Mouse (Mus musculus) heart, adult 18-20 months (tissue): Measurements from ENCODE around the gene Nhlrc4. TPM values are rescaled to one million over a fixed set of nuclear protein-coding genes. Genes with fewer than 3 reads are reported as not detected.

ENCODE experiments used
- DNase-seq, 2 experiments: peaks; one replicate each; pipeline ENCODE4 v3.0.0; 2021 to 2022; ENCODE audit warnings: mixed read lengths in 1 of 2
- total RNA-seq, 2 experiments: library from RNA; stranded (reverse); gene quantifications; 2 replicates each; pipeline ENCODE4 v1.2.3; 2021

Gene Nhlrc4
- total RNA-seq, 2 experiments from 2014 or later: 0.21 TPM; not detected in 1

DNA sequence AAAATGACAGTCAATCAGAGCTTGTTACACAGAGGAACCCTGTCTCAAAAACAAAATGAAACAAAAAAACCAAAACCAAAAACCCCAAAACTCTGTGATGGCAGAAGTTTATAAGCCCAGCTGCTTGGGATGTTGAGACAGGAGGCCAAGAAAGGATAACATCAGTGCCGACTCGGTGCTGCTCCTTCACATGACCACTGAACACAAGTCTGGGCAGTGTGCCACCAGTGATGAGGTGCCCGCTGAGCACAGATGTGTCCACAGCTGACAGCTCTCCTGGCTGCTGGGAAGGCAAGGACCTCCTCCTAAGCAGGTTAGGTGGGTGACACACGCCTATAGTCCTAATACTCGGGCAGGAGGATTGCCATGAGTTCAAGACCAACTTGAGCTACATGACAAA lies 22.6 kb downstream of the Nhlrc4 start:
- DNase-seq: peak in 1 of 2 experiments; percentile 27

DNA sequence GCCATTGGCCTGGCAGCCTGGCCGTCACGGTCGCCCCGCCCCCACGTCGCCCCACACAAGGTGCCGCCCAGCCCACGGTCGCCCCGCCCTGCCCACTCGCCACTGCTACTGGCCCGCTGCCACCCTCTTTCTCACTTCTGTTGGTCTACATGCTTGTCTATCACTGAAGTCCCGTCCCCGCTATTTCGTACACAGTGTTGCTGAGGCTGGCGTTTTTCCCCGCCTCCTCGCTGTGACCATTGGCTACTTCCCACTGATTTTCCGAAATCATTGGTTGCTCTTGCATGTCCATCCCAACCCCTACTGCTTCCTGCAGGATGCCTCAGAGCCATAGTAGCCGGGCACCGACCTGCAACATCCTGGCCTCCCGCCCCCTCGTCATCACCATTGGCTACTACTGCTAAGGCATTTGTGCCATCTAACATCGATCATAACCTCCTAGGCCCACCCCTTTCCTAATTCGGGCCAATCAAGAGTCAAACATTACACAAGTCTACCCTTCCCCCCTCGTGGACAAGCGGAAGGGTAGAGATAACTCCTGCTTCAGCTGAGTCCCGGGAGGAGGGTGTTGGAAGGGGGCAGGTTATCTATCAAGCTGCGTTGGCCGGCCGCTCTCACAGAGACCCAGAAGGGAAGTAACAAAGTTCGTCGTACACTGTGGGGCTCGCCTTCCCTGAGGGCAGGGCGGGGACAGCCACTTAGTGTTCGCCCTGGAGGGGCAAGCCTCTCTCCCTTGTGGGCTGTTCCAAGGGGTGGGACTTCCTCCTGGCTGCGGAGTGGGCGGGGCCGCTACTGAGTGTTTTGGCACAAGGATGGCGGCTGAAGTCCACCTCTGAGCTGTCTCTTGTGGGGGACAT lies 24.7 kb downstream of the Nhlrc4 start:
- DNase-seq: peak; percentile 100

GRCm38 (mm10) chr17:25919144-25919785 lies 25.5 kb downstream of the Nhlrc4 start, which contains the start of gene Rab40c:
Rab40c (minus strand) TSS chr17:25919727.
- no peak for DNase-seq

DNA sequence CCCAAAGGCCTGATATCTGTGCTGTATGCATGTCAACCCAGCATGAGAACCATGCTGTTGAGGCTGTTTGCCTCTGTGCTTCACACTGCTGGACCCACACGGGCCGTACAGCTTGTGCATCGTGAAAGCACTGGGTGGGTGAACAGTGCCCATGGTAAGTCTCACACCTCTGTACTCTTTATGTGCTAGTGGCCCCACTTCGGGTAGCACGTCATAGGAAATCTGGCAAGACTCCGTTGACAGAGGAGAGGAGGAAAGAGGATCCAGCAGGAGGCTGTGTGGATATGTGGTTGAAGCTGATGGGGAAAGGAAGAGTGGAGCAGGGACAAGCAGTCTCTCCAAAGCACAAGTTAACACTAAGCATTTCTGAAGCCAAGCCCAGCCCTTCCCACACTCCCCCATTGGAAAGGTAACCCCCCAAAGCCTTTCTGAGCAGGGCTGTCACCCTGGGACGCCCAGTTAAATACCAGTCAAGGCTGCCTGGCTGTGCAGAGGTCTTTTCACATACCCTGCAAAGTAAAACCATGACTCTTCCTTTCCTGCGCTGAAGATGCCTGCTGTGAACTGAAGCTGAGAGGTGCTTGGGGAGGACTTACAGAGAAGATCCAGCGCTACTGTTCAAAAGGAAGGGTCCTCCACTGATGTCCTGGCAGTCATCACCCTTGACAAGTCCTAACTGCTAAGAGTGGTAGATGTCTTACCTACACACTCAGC lies 26.6 kb downstream of the Nhlrc4 start:
- DNase-seq: no peak

DNA sequence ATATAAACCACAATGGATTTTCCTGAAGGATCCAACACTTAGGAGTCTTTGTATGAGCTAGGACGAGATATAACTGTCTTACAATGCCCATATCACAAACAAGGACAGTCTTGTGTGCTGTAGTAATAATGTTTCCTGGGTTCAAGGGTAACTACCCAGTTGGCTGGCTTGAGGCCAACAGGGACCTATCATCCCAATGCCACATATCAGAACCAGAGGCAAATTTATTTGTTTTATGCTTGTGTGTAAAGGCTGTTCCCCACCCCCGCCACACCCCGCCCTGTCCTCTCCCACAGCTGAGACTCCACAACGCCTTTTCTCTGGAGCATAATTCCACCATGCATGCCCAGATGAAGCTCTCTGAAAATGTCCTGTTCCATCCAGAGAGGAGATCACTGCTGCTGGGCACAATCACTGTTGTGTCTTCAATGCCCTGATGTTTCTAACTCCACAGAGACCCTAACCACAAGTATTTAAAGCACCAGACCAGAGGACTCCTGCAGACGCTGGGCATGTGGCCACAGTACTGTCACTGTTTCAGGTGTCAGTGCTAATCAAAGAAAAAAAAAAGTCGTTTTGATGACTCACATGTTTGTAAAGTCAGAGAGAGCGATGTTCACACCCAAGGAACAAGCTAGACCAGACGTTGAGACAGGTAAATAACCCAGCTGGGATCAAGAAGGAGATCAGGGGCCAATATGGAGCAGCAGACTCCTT lies 27.7 kb downstream of the Nhlrc4 start:
- no peak for DNase-seq

- DNase-seq: peak in 1 of 2 experiments; percentile 26
Measured at GRCm38 (mm10) chr17:25914295-25914694, 30.5 kb downstream of the Nhlrc4 start.

DNA sequence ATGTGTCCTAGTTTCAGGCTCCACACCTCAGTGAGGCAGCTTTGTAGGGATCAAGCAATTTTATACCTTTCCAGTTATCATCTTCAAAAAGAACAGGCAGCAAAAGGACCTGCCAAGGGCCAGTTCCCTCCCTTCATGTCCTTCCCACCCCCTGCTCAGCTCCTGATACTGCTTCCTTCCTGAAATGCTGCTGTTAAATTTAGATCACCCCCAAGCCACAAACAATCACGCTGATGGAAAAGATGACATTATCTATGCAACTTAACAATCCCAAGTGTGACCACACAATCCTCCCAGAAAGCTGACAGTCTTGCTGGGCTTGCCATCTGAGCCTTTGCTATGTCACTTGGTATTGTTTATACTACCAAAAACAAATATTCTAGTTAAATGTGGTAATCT lies 30.9 kb downstream of the Nhlrc4 start:
- DNase-seq: peak; percentile 51 to 63

DNA sequence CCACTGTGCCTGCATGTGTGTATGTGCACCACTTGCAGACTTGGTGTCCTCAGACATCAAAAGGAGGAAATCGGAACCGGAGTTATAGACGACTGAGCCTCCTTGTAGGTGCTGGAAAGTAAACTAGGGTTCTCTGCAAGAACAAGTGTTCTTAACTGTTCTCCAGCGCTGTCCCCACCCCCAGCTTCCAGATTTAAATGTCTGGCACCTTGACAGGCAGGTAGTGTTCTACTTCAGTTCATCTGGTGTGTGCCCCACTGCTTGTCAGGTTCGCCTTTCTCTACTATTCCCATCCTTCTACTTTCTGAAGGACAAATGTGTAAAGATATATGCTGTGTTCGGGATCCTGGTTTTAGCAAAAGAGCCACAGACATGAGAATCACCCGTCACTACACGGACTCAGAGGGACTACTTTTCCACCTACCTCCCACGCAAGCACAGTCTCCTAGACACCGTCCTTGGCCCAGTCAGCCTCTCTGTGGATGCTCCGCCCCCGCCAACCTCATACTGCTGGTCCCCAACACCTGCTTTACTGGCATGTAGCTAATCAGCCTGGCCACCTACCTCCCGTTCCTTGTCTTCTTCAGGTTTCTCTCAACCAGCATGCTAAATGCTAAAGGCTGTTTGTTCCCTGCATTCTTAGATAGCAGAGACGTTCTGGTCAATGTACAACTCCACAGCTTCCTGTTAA lies 31.4 kb downstream of the Nhlrc4 start:
- DNase-seq: peak; percentile 20

GRCm38 (mm10) chr17:25911816-25912215 lies 32.9 kb downstream of the Nhlrc4 start:
- DNase-seq: peak; percentile 63 to 75

DNA sequence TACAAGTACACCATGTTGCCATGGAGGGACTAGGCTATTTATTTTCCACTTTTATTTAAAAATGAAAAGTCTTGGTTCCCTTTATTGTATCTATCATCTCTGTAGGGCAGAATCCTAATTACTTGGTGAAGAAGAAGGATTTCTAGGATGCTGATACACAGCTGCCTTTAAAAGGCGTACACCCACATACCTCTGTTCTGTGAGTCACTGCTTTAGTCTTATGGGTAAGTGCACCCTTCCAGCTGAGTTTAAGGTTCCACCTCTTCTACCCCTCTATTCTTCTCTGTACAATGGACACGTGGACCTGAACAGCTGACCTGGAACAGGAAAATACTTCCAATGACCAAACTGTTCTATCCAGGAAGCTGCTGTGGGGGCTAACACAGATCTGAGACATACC lies 37.1 kb downstream of the Nhlrc4 start:
- no peak for DNase-seq

DNA sequence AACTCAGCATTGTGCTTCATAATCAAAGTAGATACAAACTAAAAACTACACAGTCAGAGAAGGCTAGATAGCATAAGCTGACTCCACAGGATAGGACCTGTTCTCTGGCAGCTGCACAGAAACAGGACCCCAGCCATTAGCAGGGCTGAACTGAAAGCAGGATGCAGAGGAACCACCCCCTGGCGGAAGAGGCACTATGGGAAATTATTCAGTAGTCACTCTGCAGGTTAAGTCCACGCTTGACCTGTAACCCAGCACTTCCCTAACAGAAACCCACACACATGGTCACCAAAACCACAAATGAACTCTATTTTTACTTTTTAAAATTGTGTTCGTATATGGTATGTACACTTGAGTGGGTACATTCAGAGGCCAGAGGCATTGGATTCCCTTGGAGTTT lies 41.7 kb downstream of the Nhlrc4 start:
- no peak for DNase-seq

DNA sequence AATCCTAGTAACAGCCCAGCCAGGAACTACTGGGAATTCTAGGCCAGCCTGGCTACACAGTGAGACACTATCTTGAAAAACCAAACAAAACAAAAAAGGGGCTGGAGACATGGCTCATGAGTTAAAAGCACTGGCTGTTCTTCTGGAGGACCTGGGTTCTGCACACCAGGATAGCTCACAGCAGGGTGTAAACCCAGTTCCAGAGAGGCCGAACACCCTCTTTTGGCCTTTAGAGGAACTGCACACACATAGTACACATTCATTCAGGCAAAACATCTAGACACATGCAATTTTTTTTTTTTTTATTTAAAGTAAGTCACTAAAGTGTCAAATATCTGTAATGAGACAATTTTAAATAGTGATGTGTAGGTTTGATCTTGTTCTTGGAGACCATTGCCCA lies 44.6 kb downstream of the Nhlrc4 start:
- DNase-seq: no peak

DNA sequence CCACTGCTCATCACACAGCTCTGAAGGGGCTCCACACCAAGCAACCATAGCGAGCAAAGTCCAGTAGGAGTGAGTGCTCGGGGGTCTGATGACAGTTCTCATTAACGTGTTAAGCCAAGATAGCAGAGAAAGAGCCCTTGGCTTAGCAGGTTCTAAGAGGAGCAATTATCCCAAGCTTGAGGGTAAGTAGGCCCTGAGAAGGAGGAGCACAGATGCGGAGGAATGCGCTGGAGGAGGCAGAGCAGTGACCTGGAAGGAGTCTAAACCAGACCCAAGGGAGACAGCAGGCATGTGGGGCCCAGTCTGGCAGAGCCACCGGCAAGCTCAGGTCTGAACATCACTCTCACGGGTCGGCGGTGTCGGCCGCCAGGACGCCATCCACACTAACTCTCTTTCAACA lies 48.9 kb downstream of the Nhlrc4 start:
- DNase-seq: no peak

GRCm38 (mm10) chr17:25895415-25895814 lies 49.3 kb downstream of the Nhlrc4 start:
- peak in 1 of 2 experiments; percentile 49 for DNase-seq

- peak; percentile 71 for DNase-seq
Measured at GRCm38 (mm10) chr17:25893975-25894617, 50.7 kb downstream of the Nhlrc4 start.

Other genes with a start within 250 kb of the Nhlrc4 start
- under 1 TPM in 1 of 2 experiments, not detected in 1; 0.77 TPM for gene Gng13, start 227.8 kb downstream of the Nhlrc4 start, total RNA-seq
- gene Chtf18, start 217.5 kb downstream of the Nhlrc4 start, total RNA-seq: 1 to 10 TPM in 1 of 2 experiments, under 1 TPM in 1; 0.84 to 1.3 TPM
- 1 to 10 TPM; 3.6 to 5.2 TPM for gene Rpusd1, start 217.3 kb downstream of the Nhlrc4 start, total RNA-seq
- not detected for gene Mslnl, start 208.9 kb downstream of the Nhlrc4 start, total RNA-seq
- 10 to 100 TPM; 10.3 to 20.2 TPM for gene Msln, start 190.6 kb downstream of the Nhlrc4 start, total RNA-seq
- gene Narfl, start 171.2 kb downstream of the Nhlrc4 start, total RNA-seq: 10 to 100 TPM; 43.9 to 50.1 TPM
- gene Haghl, start 159.3 kb downstream of the Nhlrc4 start, total RNA-seq: 10 to 100 TPM; 11.4 to 12.1 TPM
- under 1 TPM in 1 of 2 experiments, not detected in 1; 0.39 TPM for gene Ccdc78, start 158.4 kb downstream of the Nhlrc4 start, total RNA-seq
- gene Fam173a, start 152.1 kb downstream of the Nhlrc4 start, total RNA-seq: 10 to 100 TPM; 45.5 to 51.5 TPM
- not detected for gene AC134908.4, start 149.3 kb downstream of the Nhlrc4 start, total RNA-seq
- gene Metrn, start 147.8 kb downstream of the Nhlrc4 start, total RNA-seq: 10 to 100 TPM; 55.0 to 76.0 TPM
- gene Fbxl16, start 135.9 kb downstream of the Nhlrc4 start, total RNA-seq: 1 to 10 TPM; 1.5 to 1.7 TPM
- 10 to 100 TPM in 1 of 2 experiments, 1 to 10 TPM in 1; 9.8 to 11.7 TPM for gene Wdr24, start 121.3 kb downstream of the Nhlrc4 start, total RNA-seq
- gene Jmjd8, start 116.1 kb downstream of the Nhlrc4 start, total RNA-seq: 10 to 100 TPM; 28.0 to 34.0 TPM
- 100 to 1,000 TPM; 113 to 128 TPM for gene Stub1, start 111.6 kb downstream of the Nhlrc4 start, total RNA-seq
- 1 to 10 TPM; 1.8 to 2.3 TPM for gene Rhbdl1, start 107.7 kb downstream of the Nhlrc4 start, total RNA-seq
- 1 to 10 TPM; 1.2 to 3.3 TPM for gene Gm20683, start 103.2 kb downstream of the Nhlrc4 start, total RNA-seq
- 100 to 1,000 TPM; 138 to 140 TPM for gene Rhot2, start 100.1 kb downstream of the Nhlrc4 start, total RNA-seq
- 1 to 10 TPM; 1.0 to 2.3 TPM for gene Wdr90, start 83.5 kb downstream of the Nhlrc4 start, total RNA-seq
- gene Mcrip2, start 76.2 kb downstream of the Nhlrc4 start, total RNA-seq: 100 to 1,000 TPM; 283 to 318 TPM
- 10 to 100 TPM; 11.8 to 15.2 TPM for gene Mettl26, start 69.9 kb downstream of the Nhlrc4 start, total RNA-seq
- gene Wfikkn1, start 64.1 kb downstream of the Nhlrc4 start, total RNA-seq: under 1 TPM; 0.21 to 0.50 TPM
- 10 to 100 TPM; 14.5 to 15.3 TPM for gene Rab40c, start 25.2 kb downstream of the Nhlrc4 start, total RNA-seq
- 10 to 100 TPM; 37.8 to 43.4 TPM for gene Pigq, start within 50 bp of the Nhlrc4 start, total RNA-seq
- under 1 TPM; 0.32 to 0.57 TPM for gene A930017K11Rik, start 7.6 kb upstream of the Nhlrc4 start, total RNA-seq
- 1 to 10 TPM; 6.1 to 8.5 TPM for gene Capn15, start 40.8 kb upstream of the Nhlrc4 start, total RNA-seq
- gene Rab11fip3, start 124.6 kb upstream of the Nhlrc4 start, total RNA-seq: 10 to 100 TPM; 30.6 to 30.7 TPM
- gene Decr2, start 145.4 kb upstream of the Nhlrc4 start, total RNA-seq: 10 to 100 TPM; 11.9 to 12.8 TPM
- 1 to 10 TPM; 4.7 to 5.1 TPM for gene Nme4, start 150.6 kb upstream of the Nhlrc4 start, total RNA-seq
- 1 to 10 TPM; 5.0 to 6.7 TPM for gene Tmem8, start 168.3 kb upstream of the Nhlrc4 start, total RNA-seq
- gene Mrpl28, start 178.5 kb upstream of the Nhlrc4 start, total RNA-seq: 100 to 1,000 TPM; 165 to 179 TPM
- gene Axin1, start 193.7 kb upstream of the Nhlrc4 start, total RNA-seq: 10 to 100 TPM; 17.0 to 19.7 TPM